Comparison of ENCODE assay signal across 7 mouse cellular contexts in the genomic region with DNA sequence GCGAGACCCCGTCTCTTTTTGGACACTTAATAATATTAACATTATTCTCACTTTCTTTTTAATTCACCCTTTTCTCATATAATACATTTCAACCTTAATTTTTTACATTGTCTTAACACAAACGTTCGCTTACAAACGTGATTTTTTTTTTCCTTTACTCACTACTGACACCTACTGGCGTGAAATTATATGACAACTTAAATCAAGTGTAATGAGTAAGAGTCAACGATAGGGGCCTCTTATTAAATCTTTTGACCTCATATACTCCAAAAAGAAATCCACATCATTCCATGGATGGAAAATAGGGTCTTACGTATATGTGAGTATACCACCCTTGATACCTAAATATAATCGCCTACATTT. TPM values are rescaled to one million over a fixed set of nuclear protein-coding genes. Genes with fewer than 3 reads are reported as not detected.
DNase-seq lines count a peak whose midpoint lies in the region; ATAC-seq lines count a peak whose summit lies in the region.

No protein-coding gene starts in this region.

- peaks cover 12% of the 10 kb centered on the region for H3K4me1 ChIP-seq in midbrain, embryonic 16.5 days (ENCODE audit: control insufficient read depth, insufficient read depth, low read length)

- no peaks in the 10 kb centered on the region for H3K27me3 ChIP-seq in midbrain, embryonic 16.5 days (ENCODE audit: control insufficient read depth, insufficient read depth, low read depth, low read length)

- H3K4me2 ChIP-seq in midbrain, embryonic 16.5 days (ENCODE audit: low read length), result peak overlapping the region; percentile 34

- peak overlapping the region; percentile 72 for H3K4me3 ChIP-seq in midbrain, embryonic 16.5 days (ENCODE audit: low read depth, low read length)

- 0 out of 2 replicates have a peak, but pooled peaks have one; percentile 2 for ATAC-seq in midbrain, embryonic 16.5 days

- WGBS in midbrain, embryonic 16.5 days, result 4% methylated on average over 9 of the region's 9 CpGs

- H3K36me3 ChIP-seq in midbrain, embryonic 16.5 days (ENCODE audit: control insufficient read depth, insufficient read depth, low read length), result peaks cover 6% of the 10 kb centered on the region; the same call in 1 of the 2 replicates

- peak; percentile 89 for DNase-seq in thymus, postnatal 0 days (ENCODE audit: low spot score)
- DNase-seq in thymus, postnatal 14 days, result no peak
- DNase-seq in c-Kit-positive CD71-negative TER-119-negative erythroid progenitor cells, embryonic 14.5 days (ENCODE audit: low read depth), result peak; percentile 80
- DNase-seq in heart, adult 9 months (ENCODE audit: low spot score in 2 of 2), result peak; percentile 21 to 61
- peak; percentile 14 to 44 for DNase-seq in kidney, postnatal 4 days
- DNase-seq in ovary, postnatal 14 days (ENCODE audit: low spot score), result no peak

- no peak overlapping the region for H3K9ac ChIP-seq in midbrain, embryonic 16.5 days (ENCODE audit: low read depth, low read length)

- H3K9me3 ChIP-seq in midbrain, embryonic 16.5 days (replicated peaks; ENCODE audit: control insufficient read depth, low read length, poor library complexity, severe bottlenecking), result no peaks in the 10 kb centered on the region

- no peak overlapping the region for H3K27ac ChIP-seq in midbrain, embryonic 16.5 days (ENCODE audit: low read length)

RNA-seq across cellular contexts. Expression of a gene that starts 0.6 kb away (rescaled TPM):
- polyA plus RNA-seq in thymus, postnatal 0 days (2015; fragmentation: Nextera tagmentation; extraction: Ambion mirVana), result 3,209 and 3,306 TPM in 2 replicates
- 919 and 945 TPM in 2 replicates for polyA plus RNA-seq in midbrain, embryonic 16.5 days (2015; fragmentation: Nextera tagmentation; extraction: Ambion mirVana)

RNA-seq across cellular contexts. Expression of a gene that starts 9.1 kb away (rescaled TPM):
- polyA plus RNA-seq in thymus, postnatal 0 days (2015; fragmentation: Nextera tagmentation; extraction: Ambion mirVana), result 27.4 and 30.1 TPM in 2 replicates
- 2.9 and 3.1 TPM in 2 replicates for polyA plus RNA-seq in midbrain, embryonic 16.5 days (2015; fragmentation: Nextera tagmentation; extraction: Ambion mirVana)

RNA-seq across cellular contexts. Expression of a gene that starts 24.3 kb away (rescaled TPM):
- polyA plus RNA-seq in thymus, postnatal 0 days (2015; fragmentation: Nextera tagmentation; extraction: Ambion mirVana), result 931 and 1,018 TPM in 2 replicates
- 286 and 296 TPM in 2 replicates for polyA plus RNA-seq in midbrain, embryonic 16.5 days (2015; fragmentation: Nextera tagmentation; extraction: Ambion mirVana)

RNA-seq across cellular contexts. Expression of a gene that starts 24.4 kb away (rescaled TPM):
- polyA plus RNA-seq in thymus, postnatal 0 days (2015; fragmentation: Nextera tagmentation; extraction: Ambion mirVana), result 54.3 and 63.3 TPM in 2 replicates
- 30.6 and 34.7 TPM in 2 replicates for polyA plus RNA-seq in midbrain, embryonic 16.5 days (2015; fragmentation: Nextera tagmentation; extraction: Ambion mirVana)

RNA-seq across cellular contexts. Expression of a gene that starts 37.3 kb away (rescaled TPM):
- 35.7 and 37.1 TPM in 2 replicates for polyA plus RNA-seq in thymus, postnatal 0 days (2015; fragmentation: Nextera tagmentation; extraction: Ambion mirVana)
- polyA plus RNA-seq in midbrain, embryonic 16.5 days (2015; fragmentation: Nextera tagmentation; extraction: Ambion mirVana), result 11.8 and 14.7 TPM in 2 replicates

Comparison
In these comparisons a context has a peak if more than half of its experiments do, and no peak if none do; other contexts are left out.
1. DNase-seq: peak in thymus, postnatal 0 days (single experiment), c-Kit-positive CD71-negative TER-119-negative erythroid progenitor cells, embryonic 14.5 days (single experiment), heart, adult 9 months (2 of 2) and kidney, postnatal 4 days (2 of 2); none in thymus, postnatal 14 days (single experiment) and ovary, postnatal 14 days (single experiment).